Mouse (Mus musculus): Measurements from ENCODE around the gene Tpst1. TPM values are rescaled to one million over a fixed set of nuclear protein-coding genes. Genes with fewer than 3 reads are reported as not detected.

Gene Tpst1
- polyA plus RNA-seq, 1 experiment from 2014 or later = 58.3 TPM

- WGBS = 90% methylated on average over 6 of the region's 6 CpGs
- Histone ChIP-seq H3K4me2 (ENCODE audit: low read length) (no peak overlapping the region), H3K9me3 (ENCODE audit: control insufficient read depth, low read length) (no peaks in the 10 kb centered on the region)
These were observed 108.8 kb downstream of the Tpst1 start for GRCm38 (mm10) chr5:130181740-130182540.

GRCm38 (mm10) chr5:130182541-130182821, 109.4 kb downstream of the Tpst1 start:
- Histone ChIP-seq H3K27me3 (replicated peaks; ENCODE audit: control insufficient read depth, insufficient read depth, low read length) (no peaks in the 10 kb centered on the region), H3K36me3 (ENCODE audit: control insufficient read depth, insufficient read depth, low read length) (no peaks in the 10 kb centered on the region), H3K9ac (ENCODE audit: low read depth, low read length) (no peak overlapping the region), H3K9me3 (ENCODE audit: control insufficient read depth, low read length) (no peaks in the 10 kb centered on the region), H3K4me3 (ENCODE audit: low read length) (no peak overlapping the region), H3K4me2 (ENCODE audit: low read length) (no peak overlapping the region), H3K4me1 (ENCODE audit: control insufficient read depth, insufficient read depth, low read depth, low read length) (no peaks in the 10 kb centered on the region), H3K27ac (ENCODE audit: low read depth, low read length) (no peak overlapping the region)
- ATAC-seq = no peak
- WGBS = 90% methylated on average over 3 of the region's 3 CpGs

More at GRCm38 (mm10) chr5:130181740-130182540, 108.8 kb downstream of the Tpst1 start:
- Histone ChIP-seq H3K27ac (ENCODE audit: low read depth, low read length) (no peak overlapping the region), H3K4me1 (ENCODE audit: control insufficient read depth, insufficient read depth, low read depth, low read length) (no peaks in the 10 kb centered on the region), H3K27me3 (replicated peaks; ENCODE audit: control insufficient read depth, insufficient read depth, low read length) (no peaks in the 10 kb centered on the region), H3K36me3 (ENCODE audit: control insufficient read depth, insufficient read depth, low read length) (no peaks in the 10 kb centered on the region), H3K9ac (ENCODE audit: low read depth, low read length) (no peak overlapping the region), H3K4me3 (ENCODE audit: low read length) (no peak overlapping the region)
- no peak for ATAC-seq

GRCm38 (mm10) chr5:130184193-130184856, 111.2 kb downstream of the Tpst1 start:
- no peak overlapping the region for H3K27ac ChIP-seq (ENCODE audit: low read depth, low read length)
- H3K4me2 ChIP-seq (ENCODE audit: low read length) = no peak overlapping the region
- no peaks in the 10 kb centered on the region for H3K9me3 ChIP-seq (ENCODE audit: control insufficient read depth, low read length)
- H3K9ac ChIP-seq (ENCODE audit: low read depth, low read length) = no peak overlapping the region
- WGBS = 88% methylated on average over 9 of the region's 9 CpGs
- H3K27me3 ChIP-seq (replicated peaks; ENCODE audit: control insufficient read depth, insufficient read depth, low read length) = no peaks in the 10 kb centered on the region
- H3K36me3 ChIP-seq (ENCODE audit: control insufficient read depth, insufficient read depth, low read length) = no peaks in the 10 kb centered on the region; the same call in 1 of the 2 replicates
- no peak overlapping the region for H3K4me3 ChIP-seq (ENCODE audit: low read length)
- no peaks in the 10 kb centered on the region for H3K4me1 ChIP-seq (ENCODE audit: control insufficient read depth, insufficient read depth, low read depth, low read length)
- ATAC-seq = no peak

- H3K36me3 ChIP-seq (ENCODE audit: control insufficient read depth, insufficient read depth, low read length) = peaks cover 6% of the 10 kb centered on the region
- no peak overlapping the region for H3K27ac ChIP-seq (ENCODE audit: low read depth, low read length)
- no peaks in the 10 kb centered on the region for H3K27me3 ChIP-seq (replicated peaks; ENCODE audit: control insufficient read depth, insufficient read depth, low read length)
- H3K4me3 ChIP-seq (ENCODE audit: low read length) = no peak overlapping the region
- no peak for ATAC-seq
- no peaks in the 10 kb centered on the region for H3K9me3 ChIP-seq (ENCODE audit: control insufficient read depth, low read length)
- no peaks in the 10 kb centered on the region for H3K4me1 ChIP-seq (ENCODE audit: control insufficient read depth, insufficient read depth, low read depth, low read length)
- no peak overlapping the region for H3K4me2 ChIP-seq (ENCODE audit: low read length)
- no peak overlapping the region for H3K9ac ChIP-seq (ENCODE audit: low read depth, low read length)
- 93% methylated on average over 6 of the region's 6 CpGs for WGBS
These were observed 112.2 kb downstream of the Tpst1 start for GRCm38 (mm10) chr5:130185312-130185711.

Other genes starting within 250 kb of the Tpst1 start
- 31.3 and 31.7 TPM in 2 replicates for gene Sumf2, start 226.3 kb upstream of the Tpst1 start, polyA plus RNA-seq (2015; fragmentation: Nextera tagmentation; extraction: Ambion mirVana)
- gene Chchd2, start 185.9 kb upstream of the Tpst1 start, polyA plus RNA-seq (2015; fragmentation: Nextera tagmentation; extraction: Ambion mirVana) = 679 and 729 TPM in 2 replicates
- gene Zbed5, start 177.6 kb upstream of the Tpst1 start, polyA plus RNA-seq (2015; fragmentation: Nextera tagmentation; extraction: Ambion mirVana) = 14.0 and 14.1 TPM in 2 replicates
- gene Phkg1, start 174.8 kb upstream of the Tpst1 start, polyA plus RNA-seq (2015; fragmentation: Nextera tagmentation; extraction: Ambion mirVana) = 1.0 and 1.2 TPM in 2 replicates
- 4.5 and 4.7 TPM in 2 replicates for gene Nupr1l, start 164.8 kb upstream of the Tpst1 start, polyA plus RNA-seq (2015; fragmentation: Nextera tagmentation; extraction: Ambion mirVana)
- 22.6 and 27.3 TPM in 2 replicates for gene Vkorc1l1, start 131.4 kb upstream of the Tpst1 start, polyA plus RNA-seq (2015; fragmentation: Nextera tagmentation; extraction: Ambion mirVana)
- gene Gusb, start 70.3 kb upstream of the Tpst1 start, polyA plus RNA-seq (2015; fragmentation: Nextera tagmentation; extraction: Ambion mirVana) = 35.8 and 37.3 TPM in 2 replicates
- 39.3 and 49.5 TPM in 2 replicates for gene Asl, start 44.1 kb upstream of the Tpst1 start, polyA plus RNA-seq (2015; fragmentation: Nextera tagmentation; extraction: Ambion mirVana)
- gene Crcp, start 44.0 kb upstream of the Tpst1 start, polyA plus RNA-seq (2015; fragmentation: Nextera tagmentation; extraction: Ambion mirVana) = 78.0 and 92.1 TPM in 2 replicates
- gene Kctd7, start 71.5 kb downstream of the Tpst1 start, polyA plus RNA-seq (2015; fragmentation: Nextera tagmentation; extraction: Ambion mirVana) = 18.9 and 19.5 TPM in 2 replicates
- gene Rabgef1, start 98.5 kb downstream of the Tpst1 start, polyA plus RNA-seq (2015; fragmentation: Nextera tagmentation; extraction: Ambion mirVana) = 40.0 and 41.7 TPM in 2 replicates
- gene Tmem248, start 143.8 kb downstream of the Tpst1 start, polyA plus RNA-seq (2015; fragmentation: Nextera tagmentation; extraction: Ambion mirVana) = 26.0 and 26.6 TPM in 2 replicates
- 56.1 and 64.4 TPM in 2 replicates for gene Sbds, start 182.2 kb downstream of the Tpst1 start, polyA plus RNA-seq (2015; fragmentation: Nextera tagmentation; extraction: Ambion mirVana)
- gene Tyw1, start 182.3 kb downstream of the Tpst1 start, polyA plus RNA-seq (2015; fragmentation: Nextera tagmentation; extraction: Ambion mirVana) = 22.0 and 23.5 TPM in 2 replicates

Measured in hindbrain, embryonic 16.5 days (tissue).